Mouse (Mus musculus): ENCODE data around the gene Gucy2g.
A peak's percentile ranks its signal among the peaks of the same experiment; 100 is the strongest.
"Not testable (repeated sequence)": the region's sequence is repeated elsewhere in the genome, so short reads cannot be mapped to it uniquely, and the experiment has no call there.

Gucy2g gene

DNA sequence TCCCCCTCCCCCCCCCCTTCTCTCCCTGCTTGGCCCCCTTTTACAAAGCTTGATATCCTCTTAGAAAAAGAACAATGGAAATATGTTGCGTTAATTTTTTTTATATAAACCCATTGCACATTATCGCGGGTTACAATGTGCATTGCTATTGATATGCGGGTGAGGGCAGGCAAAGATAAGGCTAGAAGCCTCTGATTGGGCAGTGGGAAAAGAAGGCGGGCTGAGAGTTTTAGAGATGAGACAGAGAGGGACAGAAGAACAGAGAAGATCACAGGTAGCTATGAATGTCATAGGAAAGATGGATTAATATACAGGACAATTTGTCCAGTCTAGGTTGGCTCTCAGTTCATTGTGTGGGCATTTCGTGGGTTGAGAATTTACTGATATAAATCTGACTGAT, 33.8 kb downstream of the Gucy2g start:
- no peak for DNase-seq (ENCODE audit: low spot score in 2 of 2)

DNA sequence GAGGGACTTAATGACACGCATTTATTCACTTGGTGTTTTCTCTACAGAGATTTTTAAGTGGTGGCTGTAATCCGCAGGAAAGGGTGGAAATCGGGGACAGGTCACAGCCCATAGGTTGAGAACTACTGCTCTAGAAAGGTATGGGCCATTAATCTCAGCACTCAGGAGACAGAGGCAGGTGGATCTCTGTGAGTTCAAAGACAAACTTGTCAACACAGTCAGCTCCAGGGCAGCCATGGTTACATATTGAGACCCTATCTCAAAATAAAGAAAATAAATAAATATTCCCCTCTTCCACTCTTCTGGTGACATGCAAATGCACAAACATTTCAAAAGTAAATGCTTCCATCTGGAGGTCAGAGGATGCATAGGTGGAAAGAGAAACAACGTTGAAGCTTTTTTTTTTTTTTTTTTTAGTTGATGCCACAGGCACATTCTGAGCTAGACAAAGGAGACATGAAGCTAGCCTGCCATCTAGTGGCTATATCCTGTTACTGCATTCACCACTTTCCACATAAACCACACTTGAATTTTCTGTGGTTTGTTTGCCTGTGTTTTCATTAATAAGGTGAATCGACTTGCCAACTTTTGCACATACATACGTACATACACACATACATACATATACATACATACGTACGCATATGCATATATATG, 34.4 kb downstream of the Gucy2g start:
- peak in 1 of 2 experiments; percentile 65 for DNase-seq (ENCODE audit: low spot score in 2 of 2)

- peak in 1 of 2 experiments; percentile 61 for DNase-seq (ENCODE audit: low spot score in 2 of 2)
These were observed 42.7 kb downstream of the Gucy2g start for GRCm38 (mm10) chr19:55198303-55198702.

GRCm38 (mm10) chr19:55195574-55195973, 45.5 kb downstream of the Gucy2g start:
- no peak for DNase-seq (ENCODE audit: low spot score in 2 of 2)

- DNase-seq (ENCODE audit: low spot score in 2 of 2) = no peak
These were observed 46.4 kb downstream of the Gucy2g start for GRCm38 (mm10) chr19:55194520-55195170.

- DNase-seq (ENCODE audit: low spot score in 2 of 2) = no peak
These were observed 47.2 kb downstream of the Gucy2g start for GRCm38 (mm10) chr19:55193717-55194394.

GRCm38 (mm10) chr19:55192254-55192945, 48.6 kb downstream of the Gucy2g start:
- DNase-seq (ENCODE audit: low spot score in 2 of 2) = no peak

- DNase-seq (ENCODE audit: low spot score in 2 of 2) = no peak
These were observed 49.4 kb downstream of the Gucy2g start for GRCm38 (mm10) chr19:55191596-55191995.

DNA sequence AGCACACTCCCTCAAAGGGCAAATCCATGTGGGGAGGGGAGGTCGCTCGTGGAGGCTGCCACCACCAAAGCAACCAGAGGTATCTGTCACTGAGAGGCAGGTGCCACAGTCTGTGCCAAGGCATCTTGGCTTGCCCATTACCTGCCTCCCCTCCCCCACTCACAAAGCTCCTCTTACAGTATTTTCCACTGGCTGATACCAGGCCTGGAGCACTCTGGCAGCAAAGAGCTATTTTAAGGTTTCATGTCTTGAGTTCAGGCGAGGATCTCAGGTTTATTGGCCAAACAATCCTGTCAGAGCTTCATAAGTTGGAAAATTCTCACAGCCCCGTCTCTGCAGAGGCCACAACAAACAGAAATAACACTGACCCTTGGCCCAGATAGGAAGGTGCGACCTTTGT, 51.0 kb downstream of the Gucy2g start:
- DNase-seq (ENCODE audit: low spot score in 2 of 2) = no peak

DNA sequence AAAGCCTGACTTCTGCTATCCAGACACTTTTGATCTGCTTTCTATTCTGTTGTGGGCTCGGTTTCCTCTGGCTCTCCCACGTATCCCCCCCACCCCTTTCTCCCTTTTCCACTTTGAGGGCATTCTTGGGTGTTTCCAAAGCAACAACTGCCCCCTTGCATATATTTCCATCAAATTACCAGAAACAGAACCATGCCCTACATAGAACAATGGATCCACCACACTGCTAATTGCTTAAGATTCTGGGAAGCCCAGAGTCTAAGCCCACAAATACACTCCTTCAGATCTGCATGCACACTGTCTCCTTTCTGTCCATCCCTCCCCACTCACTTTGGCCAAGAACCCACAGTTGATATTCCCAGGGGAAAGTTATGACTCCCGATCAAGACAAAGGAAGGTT, 55.4 kb downstream of the Gucy2g start:
- no peak for DNase-seq (ENCODE audit: low spot score in 2 of 2)

- no peak for DNase-seq (ENCODE audit: low spot score in 2 of 2)
These were observed 56.0 kb downstream of the Gucy2g start for GRCm38 (mm10) chr19:55185074-55185473.

- no peak for DNase-seq (ENCODE audit: low spot score in 2 of 2)
These were observed 56.6 kb downstream of the Gucy2g start for GRCm38 (mm10) chr19:55184442-55184841.

DNA sequence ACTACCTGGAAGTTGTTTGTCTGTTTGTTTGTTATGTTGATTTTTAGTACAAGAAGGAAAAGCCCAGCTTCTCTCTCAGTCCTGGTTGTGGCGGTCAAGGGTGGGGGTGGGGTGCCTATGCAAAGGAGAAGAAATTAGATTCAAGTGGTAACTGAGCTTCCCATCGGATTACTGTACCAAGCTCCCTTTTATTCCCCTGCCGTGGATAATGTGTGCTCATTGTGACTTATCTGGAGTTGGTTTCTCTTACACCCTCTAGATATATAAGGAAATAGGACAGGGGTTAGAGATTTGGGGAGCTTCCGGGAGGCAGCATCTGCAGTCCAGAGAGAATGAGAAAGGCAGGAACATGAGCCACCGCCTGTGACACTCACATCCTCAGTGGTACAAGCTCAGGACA, 60.6 kb downstream of the Gucy2g start, which contains the start of gene Tectb:
Tectb (plus strand) TSS at position 301 of the 400 bp plus-strand sequence.
- no peak for DNase-seq (ENCODE audit: low spot score in 2 of 2)

DNA sequence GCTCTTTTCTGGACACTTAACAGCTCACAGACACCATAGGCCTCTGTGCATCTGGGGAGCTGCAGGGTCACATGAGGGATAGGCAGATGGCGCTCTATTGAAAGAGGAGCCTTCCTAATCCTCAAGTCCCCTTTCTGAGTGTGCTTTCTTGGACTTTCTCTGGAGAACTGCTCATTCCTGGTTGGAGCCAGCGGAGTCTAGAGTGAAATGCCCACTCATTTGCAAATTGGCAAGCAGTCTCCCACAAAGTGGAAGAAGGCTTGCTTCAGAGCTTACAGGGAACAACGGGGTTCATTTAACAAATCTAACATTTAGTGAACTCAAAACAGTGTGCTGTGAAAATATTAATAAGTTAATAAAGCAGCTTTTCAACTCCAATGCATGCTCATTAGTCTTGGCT, 63.9 kb downstream of the Gucy2g start:
- no peak for DNase-seq (ENCODE audit: low spot score in 2 of 2)

- DNase-seq (ENCODE audit: low spot score in 2 of 2) = no peak
These were observed 69.5 kb downstream of the Gucy2g start for GRCm38 (mm10) chr19:55171585-55171984.

DNA sequence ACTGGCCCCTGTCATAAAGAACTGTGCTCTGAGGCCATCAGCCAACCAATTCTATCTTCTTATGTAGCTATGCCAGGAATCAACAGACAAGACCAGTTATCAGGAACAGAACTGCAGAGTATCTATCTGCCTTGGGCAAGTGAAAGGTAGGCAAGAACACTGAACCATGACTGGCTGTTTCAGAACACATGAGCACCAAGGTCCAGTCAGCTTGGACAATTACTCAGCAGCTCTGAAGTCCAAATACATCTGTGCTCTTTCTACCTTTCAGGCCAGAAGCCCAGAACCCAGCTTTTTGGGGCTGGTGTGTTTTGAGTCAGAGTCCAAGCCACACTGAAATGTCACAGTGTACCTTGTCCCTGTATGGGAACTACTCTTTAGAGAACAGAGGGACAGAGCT, 70.6 kb downstream of the Gucy2g start:
- DNase-seq (ENCODE audit: low spot score in 2 of 2) = no peak

DNA sequence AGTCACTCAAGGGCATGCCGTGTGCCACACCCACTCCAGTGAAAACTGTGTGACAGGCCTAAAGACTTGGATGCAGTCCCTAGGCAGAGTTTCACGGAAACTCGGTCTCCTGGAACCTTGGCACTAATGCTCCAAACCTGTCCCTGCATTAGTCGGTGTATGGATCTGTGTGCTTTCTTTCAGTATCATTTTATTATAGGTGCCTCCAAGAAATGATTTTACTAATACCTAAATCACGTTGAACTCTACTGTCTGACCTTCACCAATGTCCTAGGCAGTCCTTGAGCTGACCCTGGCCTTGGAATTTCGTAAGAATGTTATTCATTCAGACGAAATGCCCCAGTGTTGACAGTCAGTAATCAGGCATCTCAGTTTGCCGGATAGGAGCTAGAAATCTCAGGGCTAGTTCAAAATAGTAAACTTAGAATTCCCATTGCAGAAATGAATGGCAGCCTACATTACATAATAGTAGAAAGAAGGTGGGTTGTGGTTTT, 71.8 kb downstream of the Gucy2g start:
- DNase-seq (ENCODE audit: low spot score in 2 of 2) = not testable (repeated sequence)

DNA sequence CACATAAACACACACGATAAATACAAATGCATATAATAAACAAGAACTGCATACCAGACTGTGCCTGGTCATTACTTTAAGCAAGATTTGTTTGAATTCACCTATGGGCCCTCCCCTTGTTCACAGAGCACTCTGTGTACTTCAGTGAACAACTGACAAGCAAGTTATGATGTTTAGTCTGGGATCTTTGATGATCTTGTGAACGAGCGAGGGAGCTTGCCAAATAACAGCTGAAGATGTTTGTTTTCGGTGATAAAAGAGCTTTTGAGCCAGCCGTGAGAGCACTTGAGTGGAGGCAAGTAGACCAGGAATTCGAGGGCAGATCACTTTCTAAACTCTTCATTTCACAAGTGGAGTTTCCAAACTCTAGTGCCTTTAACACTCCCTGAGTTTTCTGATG, 72.7 kb downstream of the Gucy2g start:
- DNase-seq (ENCODE audit: low spot score in 2 of 2) = no peak

GRCm38 (mm10) chr19:55167741-55168140, 73.3 kb downstream of the Gucy2g start:
- DNase-seq (ENCODE audit: low spot score in 2 of 2) = no peak

DNA sequence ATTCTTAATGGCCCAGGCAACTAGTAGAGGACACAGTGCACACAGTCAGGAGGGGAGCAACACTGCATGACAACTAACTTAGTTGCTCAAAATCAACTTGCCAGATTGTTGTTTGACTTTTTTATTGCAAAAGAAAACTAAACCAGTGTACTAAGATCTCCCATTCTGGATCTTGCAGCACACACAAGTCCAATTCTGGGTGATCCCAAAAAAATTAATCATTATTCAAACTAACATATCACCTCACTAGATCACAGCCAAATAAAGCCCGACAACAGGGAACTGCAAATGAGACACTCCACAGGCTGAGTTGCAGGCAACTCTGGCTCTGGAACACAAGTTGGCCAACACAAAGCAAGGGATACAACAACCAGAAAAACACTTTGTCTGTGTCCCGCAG, 74.3 kb downstream of the Gucy2g start:
- no peak for DNase-seq (ENCODE audit: low spot score in 2 of 2)

DNA sequence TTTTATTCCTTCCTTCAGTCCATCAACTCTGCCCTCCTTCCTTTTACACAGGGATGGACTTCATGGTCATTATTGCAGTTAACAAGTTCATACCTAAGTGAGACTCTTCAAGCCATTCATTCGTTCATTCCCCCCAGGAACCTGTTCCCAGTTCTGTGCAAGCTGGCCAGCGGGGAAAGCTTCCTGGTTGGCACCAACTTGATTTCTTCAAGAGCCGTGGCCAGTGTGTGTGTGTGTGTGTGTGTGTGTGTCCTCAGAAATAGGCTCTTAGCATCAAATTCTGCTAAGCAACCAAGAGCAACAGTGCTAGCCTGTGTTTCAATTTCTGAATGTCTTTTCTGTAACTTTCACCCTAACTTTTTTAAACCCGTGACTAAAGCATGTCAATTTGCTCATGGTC, 75.1 kb downstream of the Gucy2g start:
- DNase-seq (ENCODE audit: low spot score in 2 of 2) = no peak

DNA sequence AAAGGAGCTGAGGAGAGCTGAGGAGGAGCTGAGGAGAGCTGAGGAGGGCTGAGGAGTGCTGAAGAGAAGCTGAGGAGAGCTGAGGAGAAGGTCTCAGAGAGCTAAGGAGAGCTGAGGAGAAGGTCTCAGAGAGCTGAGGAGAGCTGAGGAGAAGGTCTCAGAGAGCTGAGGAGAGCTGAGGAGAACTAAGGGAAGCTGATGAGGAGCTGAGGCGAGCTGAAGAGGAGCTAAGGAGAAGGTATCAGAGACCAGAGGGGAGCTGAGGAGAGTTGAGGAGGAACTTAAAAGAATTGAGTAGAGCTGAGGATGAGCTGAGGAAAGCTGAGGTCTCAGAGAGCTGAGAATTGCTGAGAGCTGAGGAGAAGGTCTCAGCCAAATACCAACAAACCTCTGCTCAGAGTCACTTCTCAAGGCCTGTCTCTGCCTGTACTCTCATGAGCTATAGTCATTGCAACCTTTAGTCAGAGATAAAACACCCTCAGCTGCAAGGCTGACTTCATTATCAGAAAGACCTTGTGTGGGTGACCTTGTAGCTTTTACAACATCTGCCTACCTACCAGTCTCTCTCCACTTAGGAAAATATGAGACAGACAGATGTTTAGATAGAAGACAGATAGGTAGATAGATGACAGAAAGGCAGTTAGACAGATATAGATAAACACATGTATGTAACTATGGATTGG, 75.7 kb downstream of the Gucy2g start:
- no peak for DNase-seq (ENCODE audit: low spot score in 2 of 2)

All from cerebellum, postnatal 4 days (tissue).